Mouse (Mus musculus) cerebellum, postnatal 25 days (tissue): ENCODE measurements at regions not wholly inside any gene's neighbourhood (a gene's known extent, or its start where the extent isn't known, plus 50 kb on each side); places are given as distances from the start of the nearest gene placed in this dataset.

ENCODE experiments used
- DNase-seq, 2 experiments: peaks; one replicate each; pipeline ENCODE4 v3.0.0; 2021; ENCODE audit warnings: mixed read lengths in 2 of 2

- DNase-seq, result no peak
These were observed 205.2 kb upstream of the Fam92a start for GRCm38 (mm10) chr4:12376797-12377570.

DNA sequence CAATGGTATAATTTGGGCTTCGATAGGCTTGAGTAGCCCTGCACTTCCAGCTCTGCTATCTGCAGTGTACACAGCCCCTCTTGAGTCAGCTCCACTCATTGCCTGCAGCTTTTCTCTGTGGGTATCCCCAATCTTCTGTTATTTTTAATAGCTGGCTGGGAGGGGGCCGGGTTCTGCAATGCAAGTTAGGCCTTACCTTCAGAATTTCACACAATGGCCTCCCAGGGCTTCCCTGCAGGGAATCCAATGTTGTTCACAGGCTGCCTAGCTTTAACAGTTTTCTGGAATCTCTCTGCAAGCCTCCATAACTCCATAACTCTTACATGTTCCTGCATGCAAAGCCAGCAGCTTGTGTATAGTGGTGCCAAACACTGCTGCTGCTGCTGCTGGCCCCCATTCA lies 197.7 kb upstream of the Fam92a start:
- DNase-seq, result no peak

- DNase-seq, result no peak
These were observed 185.3 kb upstream of the Fam92a start for GRCm38 (mm10) chr4:12356992-12357634.

DNA sequence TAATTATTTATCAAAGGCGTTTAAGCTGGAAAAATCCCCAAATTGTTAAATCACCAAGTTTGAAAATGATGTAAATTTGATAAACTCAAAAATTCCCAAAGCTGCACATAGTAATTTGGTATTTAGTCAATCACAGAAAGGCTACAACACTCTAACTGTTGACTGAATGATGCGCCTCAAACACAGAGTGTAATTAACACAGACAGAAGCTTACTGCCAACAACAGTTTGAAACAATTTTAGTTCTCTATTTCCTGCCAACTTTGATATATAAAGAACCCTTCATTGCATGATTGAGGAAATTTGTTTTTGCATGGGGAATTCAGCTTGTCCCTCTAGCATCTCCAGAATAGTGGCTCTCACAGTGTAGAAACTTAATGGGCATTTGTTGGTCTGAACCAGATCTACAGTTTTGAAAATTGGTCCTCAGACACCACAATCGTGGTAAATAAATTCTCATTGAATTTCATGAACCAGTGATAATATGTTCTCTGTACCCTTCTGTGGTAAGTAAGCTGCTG lies 181.6 kb upstream of the Fam92a start:
- DNase-seq, result no peak

- peak in 1 of 2 experiments; percentile 33 for DNase-seq
These were observed 167.4 kb upstream of the Fam92a start for GRCm38 (mm10) chr4:12339236-12339635.

DNA sequence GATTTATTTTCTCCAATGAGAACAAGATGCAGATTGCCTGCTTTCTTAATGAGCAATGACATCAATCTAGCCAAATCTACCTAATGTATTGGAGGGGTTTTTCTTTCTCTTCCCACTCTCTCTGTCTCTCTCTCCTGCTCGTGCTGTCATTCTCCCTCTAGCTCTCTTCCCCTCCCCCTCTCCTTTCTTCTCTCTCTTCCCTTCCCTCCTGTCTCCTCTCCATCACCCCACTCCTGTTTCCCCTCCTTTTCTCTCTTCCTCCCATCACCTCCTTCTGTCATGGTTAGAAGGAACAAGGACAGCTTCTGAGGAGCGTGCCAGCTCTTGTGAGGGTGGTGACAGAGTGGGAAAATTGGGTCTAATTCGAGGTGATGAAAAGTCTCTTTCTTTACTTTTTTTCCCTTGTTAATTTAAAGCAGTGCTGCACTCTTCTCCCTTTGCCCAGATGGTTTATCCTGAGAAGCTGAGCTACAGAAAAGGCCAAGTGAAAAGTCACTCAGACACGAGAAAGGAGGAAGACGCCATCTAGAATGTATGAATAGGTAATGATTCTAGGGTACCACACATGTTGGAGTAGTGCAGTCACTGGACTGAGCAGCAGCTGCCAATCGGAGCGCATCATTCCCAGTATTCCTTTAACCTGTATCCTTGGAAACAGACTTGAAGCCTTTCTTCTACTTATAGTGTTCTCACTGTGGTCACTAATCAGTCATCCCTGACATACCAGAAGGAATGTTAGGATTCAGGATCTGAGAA lies 163.2 kb upstream of the Fam92a start:
- DNase-seq, result no peak

GRCm38 (mm10) chr4:12334429-12334828 lies 162.6 kb upstream of the Fam92a start:
- DNase-seq, result no peak

GRCm38 (mm10) chr4:12316024-12316423 lies 144.2 kb upstream of the Fam92a start:
- no peak for DNase-seq

DNA sequence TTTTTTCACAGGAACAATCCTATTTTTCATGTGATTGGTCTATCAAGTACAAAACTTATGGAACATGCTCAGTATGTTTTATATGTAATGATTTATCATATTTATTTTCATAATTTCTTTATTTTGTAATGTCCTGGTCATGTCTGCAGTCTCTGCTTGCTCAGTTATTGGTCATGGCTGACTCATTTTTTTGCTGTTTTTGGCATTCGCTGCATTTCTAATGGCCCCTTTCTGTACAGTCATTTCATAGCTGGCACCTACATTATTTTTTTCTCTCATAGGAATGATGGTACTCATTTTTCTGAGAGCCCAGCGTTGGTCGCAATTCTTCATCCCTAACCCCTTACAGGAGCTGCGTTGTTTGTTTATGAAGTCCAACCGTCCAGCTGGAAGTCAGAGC lies 136.5 kb upstream of the Fam92a start:
- no peak for DNase-seq

- no peak for DNase-seq
These were observed 135.1 kb upstream of the Fam92a start for GRCm38 (mm10) chr4:12306618-12307565.

DNA sequence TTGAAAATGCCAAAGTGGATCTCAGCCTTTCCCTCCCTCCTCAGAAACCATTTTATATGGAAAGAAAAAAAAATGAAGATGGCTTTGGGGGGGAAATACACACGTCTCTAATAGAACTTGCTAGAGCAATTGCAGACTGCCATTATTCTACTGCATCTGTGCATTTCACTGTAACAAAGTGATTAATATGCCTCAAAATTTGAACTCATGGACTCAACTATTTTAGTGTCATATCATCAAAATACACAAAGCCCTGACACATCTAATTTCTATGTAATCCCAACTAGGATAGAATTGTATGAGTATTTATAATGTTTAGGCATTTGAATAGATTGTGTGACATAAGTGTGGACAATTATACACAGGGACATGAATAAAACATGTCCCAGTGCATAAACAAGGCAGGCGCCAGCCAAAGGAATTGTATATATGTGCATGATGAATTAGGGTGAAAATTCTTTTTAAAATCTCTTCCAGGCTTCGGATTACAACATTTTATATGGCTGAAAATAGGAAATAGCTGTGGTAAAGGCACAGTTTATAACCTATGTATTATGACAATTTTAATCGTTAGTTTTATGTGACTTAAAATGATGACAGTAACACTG lies 115.4 kb upstream of the Fam92a start:
- DNase-seq, result no peak

DNA sequence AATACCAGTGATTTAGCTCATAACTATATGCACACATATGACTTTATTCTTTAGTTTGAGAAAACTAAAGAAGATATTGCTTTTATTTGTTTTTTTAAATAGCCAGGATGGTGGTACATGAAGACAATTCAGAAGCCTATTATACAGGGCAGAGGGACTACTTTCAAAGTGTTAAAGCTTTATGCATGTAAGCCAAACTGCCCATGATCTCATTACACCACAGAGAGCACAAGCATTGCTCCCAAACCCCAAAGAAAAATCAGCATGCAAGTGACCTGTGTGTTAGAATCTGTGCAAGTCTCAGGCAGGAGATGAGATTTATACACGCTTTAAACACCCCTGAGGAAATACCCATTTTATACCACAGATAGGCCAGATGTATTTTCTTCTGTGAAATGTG lies 114.6 kb upstream of the Fam92a start:
- no peak for DNase-seq

DNA sequence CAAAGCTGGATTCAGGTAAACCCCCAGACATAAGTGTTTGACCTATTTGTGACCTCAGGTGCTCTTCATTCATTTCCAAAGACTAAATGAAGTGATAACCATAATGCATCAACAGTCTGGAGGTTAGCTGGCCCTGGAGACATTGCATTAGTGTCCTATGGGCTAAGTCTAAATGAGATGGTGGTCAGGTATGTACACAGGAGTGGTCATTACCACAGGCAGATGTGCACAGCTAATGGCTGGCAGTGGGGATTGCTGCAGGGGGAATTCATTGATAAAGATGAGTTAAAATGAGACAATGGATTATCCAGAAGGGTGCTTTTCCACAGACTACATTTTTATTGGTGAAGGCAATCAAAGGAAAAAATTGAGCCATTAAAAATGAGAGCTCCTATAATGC lies 114.2 kb upstream of the Fam92a start:
- DNase-seq, result no peak

DNA sequence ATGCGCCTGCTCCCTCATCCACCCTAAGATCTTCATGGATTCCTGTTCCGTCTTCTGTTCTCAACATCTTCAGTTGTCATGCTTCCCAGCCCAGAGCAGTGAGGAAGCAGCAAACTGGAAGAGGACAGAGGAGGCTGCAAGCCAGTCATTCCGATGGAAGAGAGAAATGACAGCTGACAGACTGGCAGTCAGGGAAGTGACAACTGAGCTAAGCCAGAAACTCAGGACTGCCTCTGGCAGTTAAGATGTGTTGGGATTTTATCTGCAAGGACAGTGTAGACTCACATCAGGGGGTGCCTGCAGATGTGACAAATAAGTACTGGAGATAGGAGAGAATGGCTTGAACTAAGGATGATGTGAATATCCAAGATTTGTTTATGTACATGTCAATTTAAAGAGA lies 106.1 kb upstream of the Fam92a start:
- no peak for DNase-seq

GRCm38 (mm10) chr4:12273369-12273768 lies 101.6 kb upstream of the Fam92a start:
- DNase-seq, result no peak

GRCm38 (mm10) chr4:12272914-12273313 lies 101.1 kb upstream of the Fam92a start:
- DNase-seq, result no peak

DNA sequence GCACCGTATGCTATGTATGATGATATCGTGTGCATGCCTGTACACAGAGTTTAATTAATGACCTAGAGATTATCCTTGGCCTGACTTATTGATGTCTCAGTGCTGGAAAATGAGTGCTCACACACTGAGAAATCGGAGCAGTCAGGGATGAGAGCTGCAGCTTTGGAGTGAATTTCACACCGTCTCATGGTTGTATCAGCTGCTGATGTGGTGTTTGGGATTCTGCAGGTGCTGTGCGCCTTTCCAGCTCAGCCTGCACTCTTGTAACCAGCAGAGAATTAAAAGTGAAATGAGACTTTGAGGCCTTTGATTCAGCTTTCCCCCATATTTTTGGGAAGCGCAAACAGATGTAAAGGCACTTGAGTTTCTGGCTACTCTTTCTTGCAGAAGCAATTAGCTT lies 100.6 kb upstream of the Fam92a start:
- DNase-seq, result no peak

DNA sequence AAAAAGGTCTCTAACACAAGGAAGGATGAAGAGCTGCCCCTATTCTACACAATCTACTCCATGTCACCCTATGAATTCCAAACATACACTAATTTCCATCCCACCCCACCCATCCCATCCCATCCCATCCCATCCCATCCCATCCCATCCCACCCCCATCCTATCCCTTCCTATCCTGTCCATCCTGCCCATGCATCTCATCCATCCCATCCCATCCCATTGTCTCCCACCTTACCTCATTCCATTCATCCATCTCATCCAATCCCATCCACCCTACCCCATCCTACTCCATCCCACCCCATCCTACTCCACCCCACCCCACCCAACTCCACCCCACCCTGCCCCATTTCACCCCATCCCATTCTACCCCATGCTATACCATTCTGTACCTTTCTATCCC lies 91.9 kb upstream of the Fam92a start:
- DNase-seq, result no peak

GRCm38 (mm10) chr4:12263197-12263596 lies 91.4 kb upstream of the Fam92a start:
- peak in 1 of 2 experiments; percentile 11 for DNase-seq

DNA sequence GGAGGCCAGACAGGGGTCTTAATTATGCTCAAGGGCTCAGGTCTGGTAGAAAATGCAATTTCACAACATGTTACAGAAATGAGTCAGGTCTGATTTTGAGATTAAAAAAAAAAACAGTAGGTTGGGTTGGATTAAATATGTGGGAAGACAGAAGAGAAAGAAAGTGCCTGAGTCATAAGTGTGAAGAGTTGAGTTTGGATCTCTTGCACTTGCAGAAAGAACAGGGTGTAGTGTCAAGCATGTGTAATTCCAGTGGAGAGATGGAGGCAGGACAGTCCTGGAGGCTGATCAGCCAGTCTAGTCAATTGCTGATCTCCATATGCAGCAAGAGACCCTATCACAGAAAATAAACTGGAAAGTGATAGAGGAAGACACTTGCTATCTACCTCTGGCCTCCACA lies 76.2 kb upstream of the Fam92a start:
- DNase-seq, result no peak

GRCm38 (mm10) chr4:12246595-12246994 lies 74.8 kb upstream of the Fam92a start:
- no peak for DNase-seq
